Mouse (Mus musculus) spleen, embryonic (tissue): ENCODE data around the gene Ino80b.

Experiments used
- CTCF ChIA-PET: fragments of 350-600 bp; sonication (Branson Sonifier 250); formaldehyde crosslinking; loops from one replicate; lab custom pipeline; 2022; lab: Charles Lee

Ino80b gene

GRCm38 (mm10) chr6:83118369-83118768 lies 6.9 kb downstream of the Ino80b start:
- CTCF ChIA-PET: interaction anchor here (0.9 kb wide), 1 partner anchor 10 kb away, joined by 3 read pairs; the partner anchor contains the start of gene Mrpl53

GRCm38 (mm10) chr6:83117616-83118015 lies 7.6 kb downstream of the Ino80b start:
- CTCF ChIA-PET: no interaction called here

GRCm38 (mm10) chr6:83117165-83117438 lies 8.1 kb downstream of the Ino80b start:
- CTCF ChIA-PET: no interaction called here

- CTCF ChIA-PET: no interaction called here
Measured at GRCm38 (mm10) chr6:83116373-83117164, 8.7 kb downstream of the Ino80b start.

GRCm38 (mm10) chr6:83115682-83116372 lies 9.4 kb downstream of the Ino80b start:
- CTCF ChIA-PET: no interaction called here

- CTCF ChIA-PET: no interaction called here
Measured at GRCm38 (mm10) chr6:83115011-83115671, 10.1 kb downstream of the Ino80b start, which contains the start of gene Mogs. Gene Mogs (plus strand): TSS chr6:83115496.

- CTCF ChIA-PET: no interaction called here
Measured at GRCm38 (mm10) chr6:83111510-83112136, 13.6 kb downstream of the Ino80b start.

GRCm38 (mm10) chr6:83108762-83109668 lies 16.2 kb downstream of the Ino80b start, which contains the start of gene Mrpl53:
Gene Mrpl53 (plus strand): TSS chr6:83109040.
- CTCF ChIA-PET: interaction anchor here (0.6 to 1.3 kb wide), 3 partner anchors 10 to 104 kb away, joined by 3 to 14 read pairs (median 3); no protein-coding TSS in a partner anchor

- CTCF ChIA-PET: interaction anchor here (1.3 kb wide), 1 partner anchor 11 kb away, joined by 3 read pairs; no protein-coding TSS in a partner anchor
Measured at GRCm38 (mm10) chr6:83107566-83108400, 17.4 kb downstream of the Ino80b start.

GRCm38 (mm10) chr6:83104158-83104557 lies 21.1 kb downstream of the Ino80b start:
- CTCF ChIA-PET: no interaction called here

- CTCF ChIA-PET: interaction anchor here (1.0 kb wide), 1 partner anchor 82 kb away, joined by 3 read pairs; no protein-coding TSS in a partner anchor
Measured at GRCm38 (mm10) chr6:83103130-83103650, 22.0 kb downstream of the Ino80b start.

- CTCF ChIA-PET: interaction anchor here (0.6 to 2.3 kb wide), 4 partner anchors 18 to 105 kb away, joined by 3 to 8 read pairs (median 4); no protein-coding TSS in a partner anchor
Measured at GRCm38 (mm10) chr6:83101688-83102556, 23.3 kb downstream of the Ino80b start.

- CTCF ChIA-PET: interaction anchor here (1.4 to 2.3 kb wide), 2 partner anchors 23 to 105 kb away, joined by 4 to 8 read pairs; no protein-coding TSS in a partner anchor
Measured at GRCm38 (mm10) chr6:83101316-83101687, 23.9 kb downstream of the Ino80b start, which contains the start of the genes Ccdc142 and Gm42688. Gene Ccdc142 (plus strand): TSS chr6:83101601. Gene Gm42688 (plus strand): TSS chr6:83101617.

- CTCF ChIA-PET: interaction anchor here (0.7 kb wide), 1 partner anchor 26 kb away, joined by 6 read pairs; no protein-coding TSS in a partner anchor
Measured at GRCm38 (mm10) chr6:83098411-83098810, 26.8 kb downstream of the Ino80b start.

- CTCF ChIA-PET: no interaction called here
Measured at GRCm38 (mm10) chr6:83095968-83096367, 29.3 kb downstream of the Ino80b start.

- CTCF ChIA-PET: no interaction called here
Measured at GRCm38 (mm10) chr6:83092416-83093127, 32.7 kb downstream of the Ino80b start.

GRCm38 (mm10) chr6:83087926-83088260 lies 37.3 kb downstream of the Ino80b start:
- CTCF ChIA-PET: no interaction called here
